Mouse (Mus musculus) ES-Bruce4 (cell line): ENCODE measurements at regions not wholly inside any gene's neighbourhood (a gene's known extent, or its start where the extent isn't known, plus 50 kb on each side); places are given as distances from the start of the nearest gene placed in this dataset.

Source experiments
- CTCF ChIP-seq: IDR thresholded peaks from one replicate; pipeline ENCODE4 v1.8.1; 2011; ENCODE audit warnings: low read depth, low read length
- EP300 ChIP-seq: IDR thresholded peaks from 2 replicates; pipeline ENCODE4 v1.6.1; 2011; ENCODE audit warnings: low read depth, low read length; ENCODE audit not compliant: insufficient read depth
- POLR2A ChIP-seq: IDR thresholded peaks from one replicate; pipeline ENCODE4 v1.8.1; 2011; ENCODE audit warnings: low read length; ENCODE audit not compliant: insufficient read depth

- no peak for TF ChIP-seq CTCF
- no peak for TF ChIP-seq POLR2A
- no peak for TF ChIP-seq EP300
Observed at GRCm38 (mm10) chr3:6137374-6137773, 386.8 kb downstream of the Gm8797 start.
